Mouse (Mus musculus) cerebellum, adult 2 months (tissue): ENCODE measurements around the gene Plppr2.

Experiments used
- CTCF ChIP-seq: fragments of 200-500 bp; IDR thresholded peaks from 2 replicates; pipeline ENCODE4 v1.5.1; 2011; ENCODE audit warnings: low read depth, mild to moderate bottlenecking, control low read depth, low read length, moderate library complexity, borderline replicate concordance; ENCODE audit not compliant: insufficient read depth
- POLR2A ChIP-seq: fragments of 200-500 bp; IDR thresholded peaks from 2 replicates; pipeline ENCODE4 v1.6.1; 2011; ENCODE audit warnings: low read length, control low read depth, borderline replicate concordance; ENCODE audit not compliant: insufficient read depth

GRCm38 (mm10) chr9:21904031-21904430 is 32.8 kb upstream of the Plppr2 start:
- TF ChIP-seq CTCF: no peak
- TF ChIP-seq POLR2A: no peak
